Mouse (Mus musculus) kidney, embryonic 16.5 days (tissue): ENCODE measurements at regions not wholly inside any gene's neighbourhood (a gene's known extent, or its start where the extent isn't known, plus 50 kb on each side); places are given as distances from the start of the nearest gene placed in this dataset.

Source experiments
- ATAC-seq: fragments of 200-750 bp; cut with Nextera tagmentation; 2 replicates; pipeline ENCODE4 v1.8.0; 2017; ENCODE audit warnings: moderate TSS enrichment; ENCODE audit not compliant: low FRiP score, low TSS enrichment
- H3K27ac ChIP-seq: fragments of 300-500 bp; sonication (generic); 2 replicates; pipeline ENCODE4 v1.5.1; 2014; ENCODE audit warnings: low read length
- H3K27me3 ChIP-seq: fragments of 300-500 bp; sonication (generic); 2 replicates; pipeline ENCODE4 v1.6.1; 2014; ENCODE audit warnings: low read length, control low read depth, mixed read lengths; ENCODE audit not compliant: insufficient read depth
- H3K36me3 ChIP-seq: fragments of 300-500 bp; sonication (generic); 2 replicates; pipeline ENCODE4 v1.6.1; 2014; ENCODE audit warnings: low read length, control low read depth, mixed read lengths; ENCODE audit not compliant: insufficient read depth
- H3K4me1 ChIP-seq: fragments of 300-500 bp; sonication (generic); 2 replicates; pipeline ENCODE4 v1.6.1; 2014; ENCODE audit warnings: low read length, control low read depth, mixed read lengths; ENCODE audit not compliant: insufficient read depth
- H3K4me2 ChIP-seq: fragments of 300-500 bp; sonication (generic); replicated peaks from 2 replicates; pipeline ENCODE4 v1.6.1; 2014; ENCODE audit warnings: low read depth, low read length
- H3K4me3 ChIP-seq: fragments of 300-500 bp; sonication (generic); 2 replicates; pipeline ENCODE4 v1.5.1; 2014; ENCODE audit warnings: mild to moderate bottlenecking, low read length
- H3K9ac ChIP-seq: fragments of 300-500 bp; sonication (generic); replicated peaks from 2 replicates; pipeline ENCODE4 v1.6.1; 2014; ENCODE audit warnings: low read length
- H3K9me3 ChIP-seq: fragments of 300-500 bp; sonication (generic); 2 replicates; pipeline ENCODE4 v1.6.1; 2016; ENCODE audit warnings: low read length, control low read depth
- WGBS: fragments of 180-500 bp; shearing (Covaris S2); extraction: QIAGEN DNeasy Blood & Tissue Kit; methylation state at CpG from one replicate; pipeline ENCODE4 v1.1.7; 2014; 5-methylcytosine and 5-hydroxymethylcytosine counted together

DNA sequence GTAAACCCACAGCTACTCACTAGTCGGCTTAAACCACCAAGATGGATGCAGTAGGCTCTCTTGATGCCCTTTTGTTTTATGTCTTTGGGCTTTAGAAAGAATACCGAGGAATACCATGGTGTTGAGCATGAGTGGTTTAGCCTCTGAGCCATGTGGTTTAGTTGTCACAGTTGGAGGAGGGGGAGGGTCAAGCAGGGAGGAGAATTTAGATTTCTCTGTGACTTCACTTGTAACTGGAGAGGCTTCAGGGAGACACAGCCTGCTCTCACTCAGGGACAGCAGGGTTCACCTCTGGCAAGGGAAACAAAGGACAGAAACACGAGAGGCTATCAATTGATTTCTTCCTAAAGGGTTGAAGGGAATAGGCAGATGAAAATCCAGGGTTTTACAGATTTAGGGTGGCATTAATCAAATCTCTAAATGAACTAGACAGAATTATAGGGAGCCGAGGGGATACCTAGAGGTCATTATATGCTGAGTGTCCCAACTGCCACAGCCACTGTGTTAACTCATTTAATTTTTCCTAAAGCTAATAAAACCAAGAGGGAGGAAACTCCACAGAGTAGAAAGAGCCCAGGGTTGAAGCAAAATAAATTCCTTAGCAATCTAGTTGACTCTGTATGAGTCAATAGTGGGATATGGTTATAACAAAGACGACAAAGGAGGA, 2113.7 kb upstream of the 5930422O12Rik start:
- peak; percentile 83; the same call in 1 of the 2 replicates for ATAC-seq
- H3K9ac ChIP-seq = no peak overlapping the region
- peaks cover 5% of the 10 kb centered on the region; the same call in 1 of the 2 replicates for H3K9me3 ChIP-seq
- 26% methylated on average over 5 of the region's 5 CpGs for WGBS
- no peak overlapping the region for H3K4me2 ChIP-seq
- peaks cover 8% of the 10 kb centered on the region; the same call in 1 of the 2 replicates for H3K4me1 ChIP-seq
- H3K27me3 ChIP-seq = no peaks in the 10 kb centered on the region
- H3K4me3 ChIP-seq = no peak overlapping the region
- H3K36me3 ChIP-seq = no peaks in the 10 kb centered on the region
- no peak overlapping the region for H3K27ac ChIP-seq

DNA sequence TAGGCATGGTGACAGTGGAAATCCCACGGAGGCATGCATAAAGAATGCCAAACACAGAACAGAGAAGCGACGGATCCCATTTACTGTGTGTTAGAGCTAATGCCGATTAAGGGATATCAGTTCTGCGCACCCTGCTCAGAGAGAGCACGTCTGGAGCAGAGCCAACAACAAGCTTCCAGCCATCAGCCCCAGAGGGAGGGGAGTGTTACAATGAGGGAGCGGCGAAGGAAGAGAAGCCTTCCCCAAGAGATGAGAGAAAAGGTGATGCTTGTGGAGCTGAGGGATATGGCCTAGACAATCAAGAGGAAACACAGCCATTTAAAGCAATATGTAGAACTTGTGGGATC, 2113.2 kb upstream of the 5930422O12Rik start:
- Histone ChIP-seq H3K27me3 (no peaks in the 10 kb centered on the region), H3K9ac (no peak overlapping the region), H3K27ac (no peak overlapping the region), H3K4me1 (peaks cover 8% of the 10 kb centered on the region; the same call in 1 of the 2 replicates), H3K4me3 (no peak overlapping the region), H3K4me2 (no peak overlapping the region), H3K36me3 (no peaks in the 10 kb centered on the region), H3K9me3 (peaks cover 5% of the 10 kb centered on the region; the same call in 1 of the 2 replicates)
- WGBS = 37% methylated on average over 8 of the region's 8 CpGs
- peak; percentile 49; the same call in 1 of the 2 replicates for ATAC-seq

DNA sequence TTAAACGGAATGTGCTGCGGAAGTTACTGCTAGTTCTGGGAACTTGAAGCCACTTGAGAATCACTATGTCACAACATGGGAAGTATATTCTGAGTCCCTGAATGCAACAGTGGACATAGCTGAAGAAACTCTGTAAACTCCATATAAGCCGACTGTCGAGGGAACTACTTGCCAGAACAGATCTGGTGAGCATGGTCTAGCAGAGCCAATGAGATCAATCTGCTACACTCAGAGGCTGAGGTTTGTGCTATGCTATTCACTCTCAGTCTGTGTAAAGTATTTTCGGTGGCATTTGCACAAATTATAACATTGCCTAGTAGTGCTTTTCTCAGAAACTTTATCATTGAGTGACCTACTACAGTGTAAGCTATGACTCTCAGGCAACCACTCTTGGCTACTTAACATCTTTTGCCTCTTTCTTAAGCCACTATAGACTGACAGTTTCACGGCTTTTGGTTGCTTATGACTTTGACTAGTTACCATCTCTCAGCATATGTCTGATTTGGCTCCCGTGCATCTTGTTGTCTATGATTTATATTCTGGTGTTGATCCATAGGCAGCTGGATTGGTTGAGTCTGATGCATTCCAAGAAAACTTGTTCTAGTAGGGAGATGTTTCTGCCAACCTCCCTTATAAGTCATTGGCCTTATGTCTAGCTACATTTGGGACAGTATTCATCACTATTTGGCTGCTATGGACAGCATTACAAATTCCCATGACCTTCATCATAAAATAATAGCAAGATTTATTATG, 2094.8 kb upstream of the 5930422O12Rik start:
- WGBS = 91% methylated on average over 7 of the region's 7 CpGs
- no peak overlapping the region for H3K9ac ChIP-seq
- H3K4me3 ChIP-seq = no peak overlapping the region
- H3K9me3 ChIP-seq = no peaks in the 10 kb centered on the region
- no peaks in the 10 kb centered on the region for H3K4me1 ChIP-seq
- no peak for ATAC-seq
- H3K27ac ChIP-seq = no peak overlapping the region
- no peaks in the 10 kb centered on the region for H3K27me3 ChIP-seq
- H3K36me3 ChIP-seq = no peaks in the 10 kb centered on the region
- no peak overlapping the region for H3K4me2 ChIP-seq

DNA sequence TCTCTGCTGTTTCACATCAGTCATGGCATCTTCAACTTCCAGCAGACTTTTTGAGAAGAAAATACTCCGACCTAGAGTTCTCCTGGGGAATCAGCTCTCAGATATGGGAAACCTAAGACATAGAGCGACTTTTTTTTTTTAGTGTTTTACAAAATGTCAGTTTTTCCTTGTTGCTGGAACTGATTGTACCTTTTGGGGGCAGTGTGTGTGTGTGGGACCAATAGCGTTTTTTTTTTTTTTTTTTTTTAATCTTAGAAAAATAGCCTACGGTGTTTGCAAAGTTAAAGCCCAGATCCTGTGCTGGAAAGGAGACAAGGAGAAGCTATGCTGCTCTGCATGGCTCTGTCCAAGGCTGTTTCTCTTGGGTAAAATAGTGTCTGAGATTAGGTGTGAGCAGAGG, 2080.0 kb upstream of the 5930422O12Rik start:
- H3K4me3 ChIP-seq = no peak overlapping the region
- H3K4me2 ChIP-seq = no peak overlapping the region
- no peaks in the 10 kb centered on the region for H3K9me3 ChIP-seq
- no peak overlapping the region for H3K9ac ChIP-seq
- no peak for ATAC-seq
- no peak overlapping the region for H3K27ac ChIP-seq
- no peaks in the 10 kb centered on the region for H3K4me1 ChIP-seq
- no peaks in the 10 kb centered on the region for H3K36me3 ChIP-seq
- H3K27me3 ChIP-seq = no peaks in the 10 kb centered on the region
- 77% methylated on average over 4 of the region's 4 CpGs for WGBS

DNA sequence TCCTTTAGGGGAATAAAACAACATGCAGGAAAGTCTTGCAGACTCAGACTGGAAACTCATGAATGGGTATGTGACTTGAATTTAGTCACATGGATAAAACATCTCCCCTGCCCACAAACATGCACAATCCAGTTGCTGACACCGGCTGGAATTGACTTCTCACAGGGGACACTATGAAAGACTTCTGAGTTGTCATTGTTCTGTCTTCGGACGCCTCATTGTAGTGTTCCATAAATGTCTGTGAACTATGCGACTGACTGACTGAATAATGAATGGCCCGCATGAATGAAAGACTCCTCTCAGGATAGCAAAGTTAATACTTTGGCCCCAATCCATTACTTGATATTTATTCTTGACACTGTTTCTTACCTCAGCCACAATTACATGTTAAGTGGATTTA, 2058.9 kb upstream of the 5930422O12Rik start:
- no peak overlapping the region for H3K4me2 ChIP-seq
- H3K27ac ChIP-seq = no peak overlapping the region
- no peak overlapping the region for H3K4me3 ChIP-seq
- H3K9me3 ChIP-seq = no peaks in the 10 kb centered on the region
- WGBS = 86% methylated on average over 5 of the region's 5 CpGs
- no peaks in the 10 kb centered on the region for H3K4me1 ChIP-seq
- ATAC-seq = no peak
- H3K9ac ChIP-seq = no peak overlapping the region
- no peaks in the 10 kb centered on the region for H3K27me3 ChIP-seq
- no peaks in the 10 kb centered on the region for H3K36me3 ChIP-seq

DNA sequence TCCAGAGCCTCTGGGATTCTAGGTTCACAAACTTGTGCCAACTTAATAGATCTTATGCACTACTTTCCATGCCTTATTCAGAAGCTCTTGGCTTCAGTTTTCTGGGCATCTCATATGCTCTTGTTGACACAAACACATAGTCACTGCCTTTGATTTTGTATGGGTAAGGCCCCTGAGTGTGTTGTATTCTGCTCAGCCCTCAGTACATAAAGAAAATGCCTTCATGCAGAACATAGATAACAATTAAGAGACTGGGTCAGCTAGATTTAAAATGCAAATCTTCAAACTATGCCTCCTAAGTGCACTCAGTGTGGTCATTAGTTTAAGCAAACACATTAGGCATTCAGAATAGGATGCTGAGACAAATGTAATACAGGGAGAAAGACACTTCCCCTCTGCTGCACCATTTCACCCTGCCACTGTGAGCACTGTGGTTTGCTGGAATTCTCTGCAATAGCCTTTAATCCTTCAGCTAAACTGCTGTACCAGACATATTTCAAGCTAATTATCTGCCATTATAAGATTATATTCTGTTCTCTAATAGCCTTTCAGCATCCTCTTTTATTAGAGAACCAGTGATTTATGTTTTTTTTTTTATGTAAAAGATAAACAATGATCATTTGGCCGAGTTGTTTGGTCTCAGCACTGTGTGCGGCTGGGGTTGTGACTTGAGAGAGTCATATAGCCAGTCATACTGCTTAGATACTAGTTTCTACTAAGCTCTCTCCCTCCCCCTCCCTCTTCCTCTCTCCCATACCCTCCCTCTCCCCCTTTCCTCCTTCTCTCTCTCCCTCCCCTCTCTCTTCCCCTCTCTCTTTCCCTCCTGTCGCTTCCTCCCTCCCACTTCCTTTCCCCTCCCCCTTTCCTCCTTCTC, 2058.1 kb upstream of the 5930422O12Rik start:
- ATAC-seq = peak; percentile 76
- Histone ChIP-seq H3K9me3 (no peaks in the 10 kb centered on the region), H3K4me2 (no peak overlapping the region), H3K4me3 (no peak overlapping the region), H3K27ac (no peak overlapping the region), H3K36me3 (no peaks in the 10 kb centered on the region), H3K4me1 (no peaks in the 10 kb centered on the region), H3K27me3 (no peaks in the 10 kb centered on the region), H3K9ac (no peak overlapping the region)
- WGBS = 29% methylated on average over 3 of the region's 3 CpGs

DNA sequence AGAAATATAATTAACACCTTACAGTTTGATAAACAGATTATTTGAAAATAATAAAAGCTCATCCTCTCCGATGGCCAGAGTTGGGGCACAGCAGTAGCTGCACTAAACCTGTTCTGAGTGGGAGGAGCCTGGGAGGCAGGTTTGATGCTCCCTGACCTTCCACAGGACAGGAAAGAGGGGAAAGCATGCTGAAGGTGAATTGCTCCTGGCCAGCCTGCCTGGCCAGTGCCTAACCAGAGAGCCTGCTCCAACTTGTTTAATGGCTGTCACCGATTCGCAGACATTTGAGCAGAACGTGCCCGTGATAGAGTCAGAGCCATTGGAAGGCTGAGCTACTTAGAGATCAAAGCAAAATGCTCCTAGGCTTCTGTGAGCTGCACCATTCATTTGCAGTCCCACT, 2056.9 kb upstream of the 5930422O12Rik start:
- Histone ChIP-seq H3K27me3 (no peaks in the 10 kb centered on the region), H3K9ac (no peak overlapping the region), H3K4me1 (no peaks in the 10 kb centered on the region), H3K4me2 (no peak overlapping the region), H3K36me3 (no peaks in the 10 kb centered on the region), H3K9me3 (no peaks in the 10 kb centered on the region), H3K4me3 (no peak overlapping the region), H3K27ac (no peak overlapping the region)
- 73% methylated on average over 5 of the region's 5 CpGs for WGBS
- ATAC-seq = no peak

DNA sequence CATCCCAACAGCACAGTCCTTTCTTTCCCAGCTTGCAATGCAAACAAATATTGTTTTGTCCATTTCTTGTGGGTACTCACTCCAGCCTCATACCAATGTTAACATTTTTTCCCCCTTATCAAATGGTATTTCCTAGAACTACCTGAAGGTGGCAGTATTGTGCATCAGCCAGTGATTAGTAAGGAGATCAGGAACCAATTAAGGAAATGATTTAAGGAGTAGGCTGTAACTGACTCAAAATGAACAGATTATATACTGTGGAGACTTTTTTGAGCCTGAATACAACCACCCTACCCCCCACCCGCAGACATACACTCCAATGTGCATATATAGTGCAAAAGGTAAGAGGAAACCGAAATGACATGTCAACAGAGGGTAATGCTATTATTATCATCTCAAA, 2056.1 kb upstream of the 5930422O12Rik start:
- ATAC-seq = 0 out of 2 replicates have a peak, but pooled peaks have one; percentile 39
- Histone ChIP-seq H3K9me3 (no peaks in the 10 kb centered on the region), H3K9ac (no peak overlapping the region), H3K27me3 (no peaks in the 10 kb centered on the region), H3K4me3 (no peak overlapping the region), H3K36me3 (no peaks in the 10 kb centered on the region), H3K4me1 (no peaks in the 10 kb centered on the region), H3K4me2 (no peak overlapping the region), H3K27ac (no peak overlapping the region)
- WGBS = 79% methylated on average over 2 of the region's 2 CpGs

DNA sequence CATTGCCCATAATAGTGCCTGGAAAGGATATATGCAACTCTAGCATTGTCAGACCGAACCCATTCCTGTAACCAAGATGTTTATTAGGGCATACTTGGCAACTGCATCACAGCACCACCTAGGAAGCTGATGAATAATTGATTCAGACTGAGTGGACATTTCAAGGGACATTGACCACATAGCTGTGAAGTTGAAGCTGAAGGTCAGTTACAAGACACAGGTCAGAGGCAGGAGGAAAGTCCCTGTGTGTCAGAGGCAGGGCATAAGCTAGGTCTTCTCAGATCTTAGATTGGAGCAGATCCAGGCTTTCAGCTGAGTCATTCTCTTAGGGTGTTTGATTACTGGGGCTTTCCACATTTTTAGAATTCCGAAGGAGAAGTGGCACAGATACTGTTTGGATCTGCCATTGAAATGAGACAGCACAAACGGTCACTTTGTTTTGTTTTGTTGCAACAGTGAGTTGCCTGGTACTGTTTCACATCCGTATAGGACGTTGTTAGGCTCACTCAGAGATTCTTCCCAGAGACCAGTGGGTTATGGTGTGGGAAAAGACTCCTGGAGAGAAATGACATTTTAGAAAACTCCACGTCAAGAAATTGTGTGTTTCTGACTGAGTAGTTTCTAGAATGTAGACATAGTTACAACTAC, 2055.2 kb upstream of the 5930422O12Rik start:
- WGBS = 74% methylated on average over 6 of the region's 6 CpGs
- H3K4me3 ChIP-seq = no peak overlapping the region
- no peaks in the 10 kb centered on the region for H3K9me3 ChIP-seq
- no peaks in the 10 kb centered on the region for H3K4me1 ChIP-seq
- ATAC-seq = no peak
- no peaks in the 10 kb centered on the region for H3K36me3 ChIP-seq
- H3K27ac ChIP-seq = no peak overlapping the region
- no peak overlapping the region for H3K4me2 ChIP-seq
- no peaks in the 10 kb centered on the region for H3K27me3 ChIP-seq
- H3K9ac ChIP-seq = no peak overlapping the region
